Mouse (Mus musculus): ENCODE data around the gene Phf1.

Phf1 gene

GRCm38 (mm10) chr17:26983382-26983781 lies 50.5 kb downstream of the Phf1 start:
- DNase-seq, result no peak

- DNase-seq, result no peak
These were observed 52.8 kb downstream of the Phf1 start for GRCm38 (mm10) chr17:26985503-26986179.

All from cerebellum, adult 11 months (tissue).